Mouse (Mus musculus) kidney, postnatal 0 days (tissue): ENCODE measurements around the gene Ptprm. TPM values are rescaled to one million over a fixed set of nuclear protein-coding genes. Genes with fewer than 3 reads are reported as not detected.

Source experiments
- ATAC-seq: fragments of 200-750 bp; cut with Nextera tagmentation; replicated peaks from 2 replicates; pipeline ENCODE4 v1.8.0; 2017; ENCODE audit warnings: low read depth, moderate number of reproducible peaks, moderate TSS enrichment, moderate library complexity; ENCODE audit not compliant: low FRiP score
- DNase-seq: peaks from one replicate; pipeline ENCODE4 v3.0.0-alpha.2; 2016; ENCODE audit warnings: low spot score
- H3K27ac ChIP-seq: fragments of 300-500 bp; sonication (generic); 2 replicates; pipeline ENCODE4 v1.5.1; 2014; ENCODE audit warnings: mild to moderate bottlenecking
- H3K27me3 ChIP-seq: fragments of 300-500 bp; sonication (generic); 2 replicates; pipeline ENCODE4 v1.6.1; 2014; ENCODE audit warnings: low read length, mixed read lengths; ENCODE audit not compliant: insufficient read depth
- H3K36me3 ChIP-seq: fragments of 300-500 bp; sonication (generic); 2 replicates; pipeline ENCODE4 v1.6.1; 2014; ENCODE audit warnings: low read length, mixed read lengths; ENCODE audit not compliant: insufficient read depth
- H3K4me1 ChIP-seq: fragments of 300-500 bp; sonication (generic); replicated peaks from 2 replicates; pipeline ENCODE4 v1.6.1; 2014; ENCODE audit warnings: antibody characterized with exemption, low read length, mixed read lengths; ENCODE audit not compliant: insufficient read depth
- H3K4me2 ChIP-seq: fragments of 300-500 bp; sonication (generic); 2 replicates; pipeline ENCODE4 v1.6.1; 2014; ENCODE audit warnings: mild to moderate bottlenecking, low read length, moderate library complexity, mixed read lengths
- H3K4me3 ChIP-seq: fragments of 300-500 bp; sonication (generic); replicated peaks from 2 replicates; pipeline ENCODE4 v1.5.1; 2014; ENCODE audit warnings: low read depth, low read length
- H3K9ac ChIP-seq: fragments of 300-500 bp; sonication (generic); 2 replicates; pipeline ENCODE4 v1.6.1; 2014; ENCODE audit warnings: low read depth, low read length
- H3K9me3 ChIP-seq: fragments of 300-500 bp; sonication (generic); replicated peaks from 2 replicates; pipeline ENCODE4 v1.6.1; 2016; ENCODE audit warnings: low read length, inconsistent platforms, mixed read lengths
- CTCF ChIP-seq: IDR thresholded peaks from 2 replicates; pipeline ENCODE4 v1.5.1; 2016; ENCODE audit warnings: antibody characterized with exemption, low read depth, mild to moderate bottlenecking, moderate library complexity
- WGBS: fragments of 180-500 bp; shearing (Covaris S2); extraction: QIAGEN DNeasy Blood & Tissue Kit; methylation state at CpG from one replicate; pipeline ENCODE4 v1.1.7; 2014; 5-methylcytosine and 5-hydroxymethylcytosine counted together
- polyA plus RNA-seq: library from polyadenylated mRNA; unstranded; fragments of >200 nt; fragmentation: Nextera tagmentation; extraction: Ambion mirVana; gene quantifications from 2 replicates; pipeline ENCODE4 v1.2.1, GENCODE M21; 2015

Gene Ptprm
- polyA plus RNA-seq, 1 experiment from 2014 or later: 13.7 TPM

DNA sequence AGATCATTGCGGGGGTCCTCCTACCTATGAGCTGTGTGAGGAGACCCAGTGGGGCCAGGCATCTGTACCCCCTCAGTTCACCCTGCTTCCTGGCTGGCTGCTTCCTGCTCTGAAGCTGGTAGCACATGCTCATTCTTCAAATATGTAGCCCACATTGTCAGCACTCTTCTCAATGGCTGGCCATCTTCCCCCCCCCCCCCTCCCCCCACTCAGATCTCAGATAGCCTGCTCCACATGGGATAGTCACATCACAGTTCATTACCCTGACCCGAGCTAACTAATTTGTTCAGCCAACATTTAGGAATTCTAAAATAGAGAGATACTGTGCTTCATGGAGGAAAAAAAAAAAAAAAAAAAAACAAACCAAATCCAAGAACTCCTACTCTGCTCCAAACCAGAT lies 679.6 kb downstream of the Ptprm start:
- WGBS: 69% methylated on average over 2 of the region's 2 CpGs
- Histone ChIP-seq H3K4me2 (no peak overlapping the region), H3K27me3 (no peaks in the 10 kb centered on the region), H3K4me3 (no peak overlapping the region), H3K9me3 (no peaks in the 10 kb centered on the region), H3K36me3 (0 out of 2 replicates have a peak, but pooled peaks cover 3% of the 10 kb centered on the region), H3K9ac (no peak overlapping the region), H3K27ac (no peak overlapping the region), H3K4me1 (no peaks in the 10 kb centered on the region)
- ATAC-seq: no peak
- TF ChIP-seq CTCF: no peak
- no peak for DNase-seq

DNA sequence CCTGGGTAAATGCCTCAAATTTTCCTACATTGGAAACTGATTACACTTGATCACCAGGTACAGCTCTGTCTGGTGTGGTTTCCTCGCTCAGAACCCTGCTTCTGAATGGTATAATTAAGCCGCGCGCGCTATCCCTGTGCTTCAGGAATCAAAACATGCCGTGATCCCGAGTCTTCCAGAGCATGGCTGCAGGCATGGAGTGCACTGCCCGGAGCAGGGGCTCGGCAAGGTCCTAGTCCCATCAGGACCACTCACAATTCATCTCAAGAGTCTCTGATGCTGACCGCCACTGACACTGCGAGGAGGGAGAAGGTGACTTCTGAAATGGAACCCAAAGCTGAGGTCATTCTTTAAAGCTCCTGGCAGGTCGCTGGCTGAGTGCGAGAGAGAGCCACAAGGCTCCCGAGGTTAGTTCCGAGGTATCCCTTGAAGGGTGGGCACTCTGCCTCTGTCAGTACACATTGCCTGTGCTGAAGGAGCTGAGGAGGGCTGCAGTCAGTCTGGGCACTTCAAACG lies 682.5 kb downstream of the Ptprm start:
- 85% methylated on average over 16 of the region's 16 CpGs for WGBS
- DNase-seq: no peak
- no peak overlapping the region for H3K27ac ChIP-seq

GRCm38 (mm10) chr17:66671287-66671686 lies 683.0 kb downstream of the Ptprm start:
- no peak for TF ChIP-seq CTCF
- Histone ChIP-seq H3K4me3 (no peak overlapping the region), H3K27me3 (no peaks in the 10 kb centered on the region), H3K27ac (no peak overlapping the region), H3K9me3 (no peaks in the 10 kb centered on the region), H3K9ac (no peak overlapping the region), H3K4me2 (no peak overlapping the region), H3K36me3 (no peaks in the 10 kb centered on the region), H3K4me1 (no peaks in the 10 kb centered on the region)
- DNase-seq (no peak), ATAC-seq (no peak)
- 73% methylated on average over 8 of the region's 8 CpGs for WGBS

More for the DNA sequence above, 682.5 kb downstream of the Ptprm start:
- no peak for TF ChIP-seq CTCF
- Histone ChIP-seq H3K9me3 (no peaks in the 10 kb centered on the region), H3K9ac (no peak overlapping the region), H3K4me1 (no peaks in the 10 kb centered on the region), H3K4me2 (no peak overlapping the region), H3K4me3 (no peak overlapping the region), H3K27me3 (no peaks in the 10 kb centered on the region), H3K36me3 (no peaks in the 10 kb centered on the region)
- no peak for ATAC-seq

DNA sequence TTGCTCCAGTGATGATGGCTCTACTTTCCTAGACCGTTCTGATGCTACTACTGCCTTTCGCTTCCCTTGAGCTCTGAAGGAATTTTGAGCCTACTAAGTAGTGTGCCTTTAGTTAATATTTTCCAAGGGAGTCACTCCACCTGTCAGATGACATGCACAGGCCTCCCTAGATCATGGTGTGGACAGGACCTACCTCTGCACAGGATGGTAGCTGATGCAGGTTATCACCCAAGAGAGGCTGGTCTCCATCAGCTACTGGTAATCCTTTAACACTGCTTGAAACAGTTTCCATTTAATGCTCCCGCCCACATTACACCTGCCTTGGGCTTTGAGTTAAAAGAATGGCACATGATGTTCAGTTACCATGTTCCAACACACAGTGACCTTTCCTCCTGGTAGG lies 688.5 kb downstream of the Ptprm start:
- DNase-seq (no peak), ATAC-seq (no peak)
- Histone ChIP-seq H3K4me3 (no peak overlapping the region), H3K9ac (no peak overlapping the region), H3K36me3 (0 out of 2 replicates have a peak, but pooled peaks cover 2% of the 10 kb centered on the region), H3K27me3 (no peaks in the 10 kb centered on the region), H3K4me2 (no peak overlapping the region), H3K4me1 (no peaks in the 10 kb centered on the region), H3K9me3 (no peaks in the 10 kb centered on the region), H3K27ac (no peak overlapping the region)
- TF ChIP-seq CTCF: no peak
- 82% methylated on average over 3 of the region's 3 CpGs for WGBS

GRCm38 (mm10) chr17:66665201-66665756 lies 689.0 kb downstream of the Ptprm start:
- TF ChIP-seq CTCF: no peak
- Histone ChIP-seq H3K4me2 (no peak overlapping the region), H3K4me3 (no peak overlapping the region), H3K27me3 (no peaks in the 10 kb centered on the region), H3K9ac (no peak overlapping the region), H3K9me3 (no peaks in the 10 kb centered on the region), H3K27ac (no peak overlapping the region), H3K4me1 (no peaks in the 10 kb centered on the region), H3K36me3 (0 out of 2 replicates have a peak, but pooled peaks cover 2% of the 10 kb centered on the region)
- no peak for DNase-seq
- no peak for ATAC-seq
- WGBS: 81% methylated on average over 3 of the region's 3 CpGs

DNA sequence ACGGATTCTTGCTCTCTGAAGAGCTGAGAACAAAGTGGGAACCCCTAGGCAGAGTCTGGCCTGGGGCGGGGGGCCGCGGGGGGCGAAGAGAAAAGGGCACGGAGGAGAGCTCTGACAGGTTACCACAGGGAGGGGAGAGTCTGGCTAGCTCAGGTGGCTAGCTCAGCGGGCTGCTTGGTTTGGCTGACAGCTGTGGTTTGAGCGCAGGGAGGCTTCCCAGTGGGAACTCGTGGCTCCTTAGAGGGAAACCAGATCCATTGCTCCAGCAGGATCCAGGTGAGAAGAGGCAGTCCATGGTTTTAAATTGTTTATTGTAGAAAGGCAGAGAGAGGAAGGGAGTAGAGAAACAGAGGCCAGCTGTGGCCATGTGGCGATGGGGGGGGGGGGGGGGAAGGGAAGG lies 689.5 kb downstream of the Ptprm start:
- H3K9ac ChIP-seq: no peak overlapping the region
- H3K4me1 ChIP-seq: no peaks in the 10 kb centered on the region
- 75% methylated on average over 9 of the region's 10 CpGs for WGBS
- H3K27me3 ChIP-seq: no peaks in the 10 kb centered on the region
- H3K4me3 ChIP-seq: no peak overlapping the region
- H3K9me3 ChIP-seq: no peaks in the 10 kb centered on the region
- H3K27ac ChIP-seq: no peak overlapping the region
- no peak for TF ChIP-seq CTCF
- H3K4me2 ChIP-seq: no peak overlapping the region
- DNase-seq: no peak
- 0 out of 2 replicates have a peak, but pooled peaks cover 2% of the 10 kb centered on the region for H3K36me3 ChIP-seq
- no peak for ATAC-seq
